Mouse (Mus musculus) heart, embryonic 16.5 days (tissue): ENCODE measurements around the gene Tbc1d30. TPM values are rescaled to one million over a fixed set of nuclear protein-coding genes. Genes with fewer than 3 reads are reported as not detected.

ENCODE experiments used
- ATAC-seq: fragments of 200-750 bp; cut with Nextera tagmentation; replicated peaks from 2 replicates; pipeline ENCODE4 v1.8.0; 2017; ENCODE audit warnings: moderate number of reproducible peaks; ENCODE audit not compliant: insufficient read depth, low FRiP score; ENCODE audit errors: extremely low read depth
- H3K27ac ChIP-seq: fragments of 300-500 bp; sonication (generic); 2 replicates; pipeline ENCODE4 v1.5.1; 2014; ENCODE audit warnings: mild to moderate bottlenecking, low read length, control low read depth, moderate library complexity
- H3K27me3 ChIP-seq: fragments of 300-500 bp; sonication (generic); 2 replicates; pipeline ENCODE4 v1.6.1; 2014; ENCODE audit warnings: low read length, mixed read lengths; ENCODE audit not compliant: control insufficient read depth, insufficient read depth
- H3K36me3 ChIP-seq: fragments of 300-500 bp; sonication (generic); 2 replicates; pipeline ENCODE4 v1.6.1; 2014; ENCODE audit not compliant: control insufficient read depth, insufficient read depth
- H3K4me1 ChIP-seq: fragments of 300-500 bp; sonication (generic); 2 replicates; pipeline ENCODE4 v1.6.1; 2014; ENCODE audit warnings: low read length, mixed read lengths; ENCODE audit not compliant: control insufficient read depth, insufficient read depth
- H3K4me2 ChIP-seq: fragments of 300-500 bp; sonication (generic); 2 replicates; pipeline ENCODE4 v1.6.1; 2014; ENCODE audit warnings: low read depth, mild to moderate bottlenecking, control low read depth, low read length
- H3K4me3 ChIP-seq: fragments of 300-500 bp; sonication (generic); 2 replicates; pipeline ENCODE4 v1.5.1; 2014; ENCODE audit warnings: mild to moderate bottlenecking, control low read depth, low read length
- H3K9ac ChIP-seq: fragments of 300-500 bp; sonication (generic); 2 replicates; pipeline ENCODE4 v1.6.1; 2014; ENCODE audit warnings: low read length, control low read depth
- H3K9me3 ChIP-seq: fragments of 300-500 bp; sonication (generic); replicated peaks from 2 replicates; pipeline ENCODE4 v1.6.1; 2016; ENCODE audit warnings: low read length; ENCODE audit not compliant: control insufficient read depth
- WGBS: fragments of 180-500 bp; shearing (Covaris S2); extraction: QIAGEN DNeasy Blood & Tissue Kit; methylation state at CpG from one replicate; pipeline ENCODE4 v1.1.7; 2014; 5-methylcytosine and 5-hydroxymethylcytosine counted together
- polyA plus RNA-seq: library from polyadenylated mRNA; unstranded; fragments of >200 nt; fragmentation: Nextera tagmentation; extraction: Ambion mirVana; gene quantifications from 2 replicates; pipeline ENCODE4 v1.2.1, GENCODE M21; 2015

Gene Tbc1d30
- polyA plus RNA-seq, 1 experiment from 2014 or later = 1.2 TPM

DNA sequence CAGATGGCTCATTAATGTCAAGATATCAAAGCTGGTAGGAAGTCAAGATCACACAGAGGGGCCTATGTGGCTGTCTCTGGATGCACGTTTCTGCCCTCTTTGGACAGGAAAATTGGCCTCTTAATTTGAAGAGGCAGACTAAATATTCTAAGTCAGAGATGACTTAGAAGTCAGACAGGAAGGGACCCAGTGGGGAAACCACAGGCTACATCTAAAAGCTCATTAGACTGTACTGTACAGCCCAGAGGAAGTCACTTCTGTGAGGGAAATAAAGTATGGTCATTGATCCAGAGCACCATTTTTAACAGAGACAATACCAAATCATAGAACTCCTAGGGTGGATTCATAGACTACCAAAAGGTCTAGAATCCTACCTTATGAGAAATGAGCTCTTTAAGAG, 76.1 kb downstream of the Tbc1d30 start:
- Histone ChIP-seq H3K9me3 (no peaks in the 10 kb centered on the region; the same call in 1 of the 2 replicates), H3K36me3 (peaks cover 12% of the 10 kb centered on the region), H3K27ac (no peak overlapping the region), H3K27me3 (no peaks in the 10 kb centered on the region), H3K4me3 (no peak overlapping the region), H3K4me1 (no peaks in the 10 kb centered on the region), H3K4me2 (no peak overlapping the region), H3K9ac (no peak overlapping the region)
- no peak for ATAC-seq
- WGBS = 89% methylated on average over 1 of the region's 1 CpGs

DNA sequence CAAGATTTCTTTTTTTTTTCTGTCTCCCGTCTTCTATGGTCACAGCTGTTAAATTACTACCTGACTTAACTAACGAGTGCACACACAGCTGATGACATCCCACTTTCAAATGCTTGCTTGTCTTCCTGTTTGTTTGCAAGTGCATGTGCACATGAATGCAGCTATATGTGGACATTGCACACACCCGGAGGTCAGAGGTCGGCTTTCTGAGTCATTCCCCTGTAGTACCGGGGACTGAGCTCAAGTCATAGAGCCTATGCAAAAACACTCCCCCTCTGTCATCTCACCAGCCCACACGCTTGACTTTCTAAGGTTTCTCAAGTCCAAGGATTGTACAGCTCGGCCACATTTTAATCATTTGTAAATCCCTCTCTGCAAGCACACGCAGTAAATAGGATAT, 80.1 kb downstream of the Tbc1d30 start:
- no peak overlapping the region for H3K4me3 ChIP-seq
- no peaks in the 10 kb centered on the region for H3K4me1 ChIP-seq
- WGBS = 77% methylated on average over 8 of the region's 8 CpGs
- no peak for ATAC-seq
- no peak overlapping the region for H3K27ac ChIP-seq
- H3K36me3 ChIP-seq = peaks cover 12% of the 10 kb centered on the region
- no peaks in the 10 kb centered on the region for H3K27me3 ChIP-seq
- H3K9me3 ChIP-seq = no peaks in the 10 kb centered on the region; the same call in 1 of the 2 replicates
- no peak overlapping the region for H3K4me2 ChIP-seq
- no peak overlapping the region for H3K9ac ChIP-seq

DNA sequence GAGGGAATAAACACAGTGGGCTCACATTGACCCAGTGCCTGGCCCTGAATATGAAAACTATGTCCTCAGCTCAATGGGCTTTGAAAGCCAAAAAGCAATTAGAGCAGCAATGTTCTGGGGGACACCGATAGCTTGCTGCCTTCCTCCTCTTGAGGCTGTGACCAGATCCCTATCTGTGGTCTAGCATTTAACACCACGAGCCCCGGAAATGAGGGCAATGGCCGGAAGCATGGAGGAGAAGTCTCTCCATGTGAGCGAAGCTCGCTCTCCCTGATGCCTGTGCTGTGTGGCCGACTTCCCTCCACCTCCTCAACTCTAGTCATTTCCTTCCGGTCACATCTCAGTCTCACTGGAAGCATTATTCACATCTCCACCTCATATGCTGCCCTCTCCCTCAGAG, 82.3 kb downstream of the Tbc1d30 start:
- Histone ChIP-seq H3K27me3 (no peaks in the 10 kb centered on the region), H3K9me3 (no peaks in the 10 kb centered on the region), H3K4me3 (no peak overlapping the region), H3K4me2 (no peak overlapping the region), H3K9ac (no peak overlapping the region), H3K36me3 (peaks cover 3% of the 10 kb centered on the region; the same call in 1 of the 2 replicates), H3K4me1 (no peaks in the 10 kb centered on the region), H3K27ac (no peak overlapping the region)
- ATAC-seq = no peak
- WGBS = 79% methylated on average over 8 of the region's 8 CpGs

DNA sequence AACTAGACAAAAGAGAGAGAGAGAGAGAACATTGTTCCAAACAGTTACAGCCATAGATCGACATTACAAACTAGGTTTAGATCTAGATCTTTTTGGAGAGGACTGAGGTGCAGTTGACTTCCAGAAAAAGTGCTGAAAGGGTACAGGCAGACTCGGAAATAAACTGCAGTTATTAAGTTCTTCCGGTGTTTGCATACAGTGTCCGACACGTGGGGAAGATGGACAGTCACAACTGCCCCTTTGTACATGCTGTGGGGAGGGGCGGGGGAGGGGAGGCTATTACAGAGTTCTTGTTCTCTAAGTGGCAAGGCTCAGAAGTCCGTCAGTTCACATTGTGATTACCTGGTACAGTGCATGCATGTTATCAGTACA, 86.9 kb downstream of the Tbc1d30 start:
- Histone ChIP-seq H3K9me3 (no peaks in the 10 kb centered on the region), H3K4me3 (no peak overlapping the region), H3K9ac (no peak overlapping the region), H3K27ac (no peak overlapping the region), H3K36me3 (no peaks in the 10 kb centered on the region), H3K4me1 (no peaks in the 10 kb centered on the region), H3K4me2 (peak overlapping the region; percentile 34; the same call in 1 of the 2 replicates), H3K27me3 (no peaks in the 10 kb centered on the region)
- ATAC-seq = no peak
- WGBS = 51% methylated on average over 7 of the region's 7 CpGs

DNA sequence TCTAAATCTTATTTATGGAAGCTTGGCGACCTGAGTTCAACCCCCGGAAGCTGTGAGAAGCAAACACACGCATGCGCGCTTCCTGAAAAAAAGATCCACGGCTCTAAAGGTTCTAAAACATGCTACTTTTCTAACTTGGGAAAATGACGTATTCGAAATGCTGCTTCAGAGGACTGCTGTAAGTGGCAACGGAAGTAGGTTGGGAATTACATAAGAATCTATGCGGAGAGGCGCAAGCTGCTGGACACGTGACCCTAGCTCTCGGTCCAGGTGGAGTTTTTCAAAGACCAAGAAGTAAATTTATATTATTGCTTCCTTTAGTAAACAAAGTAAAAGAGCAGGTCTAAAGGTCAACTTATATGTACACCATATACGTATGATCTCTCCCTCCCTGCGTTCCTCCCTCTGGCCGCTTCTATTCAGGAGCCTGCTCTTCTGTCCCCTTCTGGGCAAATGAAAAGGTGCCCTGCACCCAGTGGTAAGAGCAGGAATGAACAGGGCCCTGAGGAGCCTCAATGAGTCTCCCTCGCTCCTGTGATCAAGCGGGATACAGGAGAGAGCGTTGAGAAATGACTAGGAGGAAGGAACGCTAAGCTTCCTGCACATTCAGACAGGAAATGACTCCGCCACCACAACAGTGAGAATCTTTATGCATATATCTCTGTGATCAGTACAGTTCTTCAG, 87.4 kb downstream of the Tbc1d30 start:
- 77% methylated on average over 21 of the region's 21 CpGs for WGBS
- Histone ChIP-seq H3K4me1 (no peaks in the 10 kb centered on the region), H3K9ac (no peak overlapping the region), H3K9me3 (no peaks in the 10 kb centered on the region), H3K4me3 (peak overlapping the region; percentile 6; the same call in 1 of the 2 replicates), H3K4me2 (peak overlapping the region; percentile 34), H3K27me3 (no peaks in the 10 kb centered on the region), H3K27ac (no peak overlapping the region), H3K36me3 (no peaks in the 10 kb centered on the region)
- no peak for ATAC-seq

DNA sequence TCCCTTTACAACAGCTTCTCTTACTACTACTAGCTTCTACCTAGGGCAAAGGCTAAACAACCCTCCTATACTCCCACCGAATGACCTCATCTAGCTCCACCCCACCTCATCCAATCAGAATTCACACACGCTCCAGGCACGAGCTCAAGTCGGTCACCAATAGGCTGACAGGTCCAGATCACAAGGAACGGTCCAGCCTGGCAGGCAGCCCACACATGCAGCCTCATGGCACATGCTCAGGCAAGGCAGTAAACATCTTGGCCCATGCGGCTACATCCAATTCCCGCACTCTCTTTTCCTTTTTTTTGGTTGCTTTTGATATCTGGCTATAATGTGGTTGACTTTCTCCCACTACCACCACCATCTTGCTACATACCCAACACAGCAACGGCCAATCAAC, 88.9 kb downstream of the Tbc1d30 start:
- H3K27me3 ChIP-seq = 0 out of 2 replicates have a peak, but pooled peaks cover 2% of the 10 kb centered on the region
- no peak overlapping the region for H3K9ac ChIP-seq
- no peak overlapping the region for H3K27ac ChIP-seq
- ATAC-seq = no peak
- no peak overlapping the region for H3K4me2 ChIP-seq
- H3K36me3 ChIP-seq = no peaks in the 10 kb centered on the region
- no peaks in the 10 kb centered on the region for H3K9me3 ChIP-seq
- no peaks in the 10 kb centered on the region for H3K4me1 ChIP-seq
- 87% methylated on average over 8 of the region's 8 CpGs for WGBS
- H3K4me3 ChIP-seq = no peak overlapping the region

DNA sequence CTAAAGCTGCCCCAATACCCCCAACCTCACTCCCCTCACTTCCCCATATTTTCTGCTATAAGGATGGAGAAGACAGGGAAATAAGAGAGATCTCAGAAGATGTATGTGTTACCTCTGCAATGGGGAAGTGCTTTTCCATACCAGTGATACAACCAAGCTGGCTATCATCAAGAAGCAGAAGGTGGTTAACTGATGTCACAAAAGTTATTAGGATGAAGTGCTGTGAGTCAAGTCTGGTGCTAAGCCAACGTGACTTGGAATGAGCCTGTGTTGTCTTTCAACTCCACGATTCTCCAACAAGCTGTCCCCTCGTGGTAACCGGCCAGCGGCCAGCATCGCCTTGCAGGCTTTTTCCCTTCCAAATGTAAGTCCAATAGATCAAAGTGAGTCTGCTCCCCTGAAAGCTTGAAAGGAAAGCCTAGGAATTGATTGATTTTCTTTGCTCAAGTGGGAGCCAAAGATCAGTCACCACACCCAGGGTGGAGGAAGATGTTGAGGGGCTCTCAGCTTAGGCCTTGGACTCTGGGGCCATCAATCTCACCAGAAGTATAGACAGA, 90.0 kb downstream of the Tbc1d30 start:
- no peak overlapping the region for H3K27ac ChIP-seq
- H3K27me3 ChIP-seq = 0 out of 2 replicates have a peak, but pooled peaks cover 2% of the 10 kb centered on the region
- H3K9ac ChIP-seq = no peak overlapping the region
- 81% methylated on average over 6 of the region's 6 CpGs for WGBS
- no peak overlapping the region for H3K4me3 ChIP-seq
- no peak overlapping the region for H3K4me2 ChIP-seq
- no peaks in the 10 kb centered on the region for H3K36me3 ChIP-seq
- ATAC-seq = no peak
- no peaks in the 10 kb centered on the region for H3K4me1 ChIP-seq
- no peaks in the 10 kb centered on the region for H3K9me3 ChIP-seq

DNA sequence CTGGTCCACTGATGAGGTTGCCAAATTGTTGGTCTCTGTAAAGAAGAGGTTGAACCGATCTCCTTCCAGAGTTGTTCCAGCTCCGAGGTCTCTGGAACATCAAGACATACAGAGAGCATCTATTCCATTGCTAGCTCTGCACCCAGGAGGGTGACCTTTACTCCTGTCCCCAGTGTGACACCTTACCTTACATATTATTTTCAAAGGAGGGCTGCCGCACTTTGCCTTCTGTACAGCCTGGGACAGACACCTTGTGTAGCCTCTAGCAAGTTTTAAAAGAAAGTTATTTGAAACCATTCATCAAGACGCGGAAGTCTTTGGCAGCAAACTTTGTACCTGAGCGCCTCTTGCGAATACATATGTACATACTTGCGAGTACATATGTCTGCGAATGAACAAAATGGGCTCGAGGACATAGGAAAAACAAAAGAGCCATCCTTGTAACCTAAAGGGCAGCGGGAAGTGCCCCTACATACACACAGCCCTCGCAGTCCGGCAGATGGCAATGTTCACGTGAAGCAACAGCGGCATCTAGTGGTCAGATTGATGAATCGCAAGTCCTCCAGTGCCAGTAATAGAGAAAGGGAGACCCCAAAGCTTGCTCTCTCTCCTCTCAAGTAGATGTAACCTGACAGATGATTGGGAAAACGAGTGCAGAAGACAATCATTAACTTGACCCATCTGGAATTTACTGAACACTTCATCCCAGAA, 94.8 kb downstream of the Tbc1d30 start:
- Histone ChIP-seq H3K4me3 (no peak overlapping the region), H3K36me3 (no peaks in the 10 kb centered on the region), H3K27me3 (0 out of 2 replicates have a peak, but pooled peaks cover 2% of the 10 kb centered on the region), H3K4me1 (no peaks in the 10 kb centered on the region), H3K9ac (no peak overlapping the region), H3K4me2 (no peak overlapping the region), H3K9me3 (no peaks in the 10 kb centered on the region), H3K27ac (no peak overlapping the region)
- 24% methylated on average over 17 of the region's 17 CpGs for WGBS
- 0 out of 2 replicates have a peak, but pooled peaks have one; percentile 26 for ATAC-seq

DNA sequence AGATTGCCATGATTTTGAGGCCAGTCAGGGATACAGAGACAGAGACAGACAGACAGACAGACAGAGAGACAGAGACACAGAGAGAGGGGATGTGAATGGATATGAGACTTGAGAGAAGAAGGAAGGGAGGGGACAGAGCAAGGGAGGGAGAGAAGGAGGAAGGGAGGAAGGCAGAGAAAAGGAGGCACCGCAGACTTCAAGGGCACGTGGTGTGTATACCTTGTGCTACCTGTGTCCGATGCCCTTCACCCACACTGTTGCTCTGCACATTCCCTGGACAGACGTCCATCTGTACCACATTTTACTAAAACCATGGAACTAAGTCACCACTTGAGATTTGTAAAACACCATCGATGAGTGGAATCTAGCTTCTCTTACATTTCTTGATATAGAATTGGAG, 95.6 kb downstream of the Tbc1d30 start:
- peaks cover 4% of the 10 kb centered on the region for H3K4me1 ChIP-seq
- 89% methylated on average over 5 of the region's 5 CpGs for WGBS
- no peaks in the 10 kb centered on the region for H3K36me3 ChIP-seq
- no peak overlapping the region for H3K4me2 ChIP-seq
- no peak overlapping the region for H3K4me3 ChIP-seq
- H3K27ac ChIP-seq = no peak overlapping the region
- no peak for ATAC-seq
- no peak overlapping the region for H3K9ac ChIP-seq
- H3K9me3 ChIP-seq = no peaks in the 10 kb centered on the region
- 0 out of 2 replicates have a peak, but pooled peaks cover 2% of the 10 kb centered on the region for H3K27me3 ChIP-seq
